Mouse (Mus musculus) bone marrow macrophage, adult 2 months (primary cell): ENCODE measurements around the gene Magoh. TPM values are rescaled to one million over a fixed set of nuclear protein-coding genes. Genes with fewer than 3 reads are reported as not detected.
A peak's percentile ranks its signal among the peaks of the same experiment; 100 is the strongest.

Experiments used
- H3K27ac ChIP-seq: 2 replicates; pipeline ENCODE4 v1.5.1; 2012; ENCODE audit warnings: low read depth, low read length; ENCODE audit not compliant: insufficient read depth
- H3K4me1 ChIP-seq: 2 replicates; pipeline ENCODE4 v1.6.1; 2012; ENCODE audit warnings: low read length; ENCODE audit not compliant: control insufficient read depth, insufficient read depth
- H3K4me3 ChIP-seq: 2 replicates; pipeline ENCODE4 v1.5.1; 2012; ENCODE audit warnings: mild to moderate bottlenecking, low read length, moderate library complexity; ENCODE audit not compliant: insufficient read depth
- CTCF ChIP-seq: IDR thresholded peaks from 2 replicates; pipeline ENCODE4 v1.5.1; 2012; ENCODE audit warnings: low read depth, mild to moderate bottlenecking, low read length, moderate library complexity
- POLR2A ChIP-seq: IDR thresholded peaks from 2 replicates; pipeline ENCODE4 v1.6.1; 2012; ENCODE audit warnings: mild to moderate bottlenecking, low read depth, low read length, borderline replicate concordance
- polyA plus RNA-seq: library from polyadenylated mRNA; stranded (reverse); fragments of >200 nt; gene quantifications from 2 replicates; pipeline ENCODE4 v1.2.4, GENCODE M21; 2012; ENCODE audit not compliant: missing spikeins, insufficient read depth, insufficient read length

The Magoh gene
- polyA plus RNA-seq, 1 experiment = 53.8 TPM

DNA sequence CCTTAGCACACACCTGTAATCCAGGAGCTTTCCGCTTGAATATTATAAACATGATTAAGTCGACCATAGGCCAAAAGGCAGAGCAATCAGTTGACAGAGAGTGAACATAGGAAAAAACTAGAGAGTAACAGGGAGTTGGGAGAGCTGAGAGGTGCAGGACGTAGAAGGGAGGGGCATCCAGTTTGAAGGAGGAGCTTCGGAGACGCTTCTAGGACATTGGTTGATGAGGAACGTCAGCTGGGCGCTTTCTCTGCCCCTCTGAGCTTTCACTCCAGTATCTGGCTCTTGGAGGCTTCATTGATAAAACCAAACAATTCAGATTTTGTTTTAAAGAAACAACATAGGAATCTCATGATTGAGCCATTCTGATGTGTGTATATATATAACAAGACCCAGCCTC, 6.8 kb downstream of the Magoh start:
- no peak for TF ChIP-seq CTCF
- no peak for TF ChIP-seq POLR2A
- H3K27ac ChIP-seq = no peak overlapping the region
- H3K4me1 ChIP-seq = peaks cover 3% of the 10 kb centered on the region; the same call in 1 of the 2 replicates
- no peak overlapping the region for H3K4me3 ChIP-seq

DNA sequence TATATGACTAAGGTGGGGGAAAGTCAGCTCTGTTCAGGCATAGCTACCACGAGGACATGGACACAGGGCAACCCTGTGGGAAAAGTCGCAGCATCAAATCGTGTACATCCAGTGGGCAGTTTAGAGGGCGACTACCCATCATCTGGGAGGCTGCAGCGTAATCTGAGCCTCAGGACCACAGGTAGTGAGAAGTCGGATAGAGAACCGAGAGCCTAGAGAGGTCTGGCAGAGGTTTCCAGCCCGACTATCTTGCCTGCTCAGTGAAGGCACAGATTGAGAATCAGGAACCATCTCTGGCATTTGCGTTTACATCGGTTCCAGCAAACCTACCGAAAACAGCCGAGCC, 9.8 kb downstream of the Magoh start:
- H3K4me3 ChIP-seq = peak overlapping the region; percentile 81
- H3K27ac ChIP-seq = no peak overlapping the region; the same call in 1 of the 2 replicates
- TF ChIP-seq CTCF = no peak
- no peak for TF ChIP-seq POLR2A
- H3K4me1 ChIP-seq = peaks cover 3% of the 10 kb centered on the region; the same call in 1 of the 2 replicates

DNA sequence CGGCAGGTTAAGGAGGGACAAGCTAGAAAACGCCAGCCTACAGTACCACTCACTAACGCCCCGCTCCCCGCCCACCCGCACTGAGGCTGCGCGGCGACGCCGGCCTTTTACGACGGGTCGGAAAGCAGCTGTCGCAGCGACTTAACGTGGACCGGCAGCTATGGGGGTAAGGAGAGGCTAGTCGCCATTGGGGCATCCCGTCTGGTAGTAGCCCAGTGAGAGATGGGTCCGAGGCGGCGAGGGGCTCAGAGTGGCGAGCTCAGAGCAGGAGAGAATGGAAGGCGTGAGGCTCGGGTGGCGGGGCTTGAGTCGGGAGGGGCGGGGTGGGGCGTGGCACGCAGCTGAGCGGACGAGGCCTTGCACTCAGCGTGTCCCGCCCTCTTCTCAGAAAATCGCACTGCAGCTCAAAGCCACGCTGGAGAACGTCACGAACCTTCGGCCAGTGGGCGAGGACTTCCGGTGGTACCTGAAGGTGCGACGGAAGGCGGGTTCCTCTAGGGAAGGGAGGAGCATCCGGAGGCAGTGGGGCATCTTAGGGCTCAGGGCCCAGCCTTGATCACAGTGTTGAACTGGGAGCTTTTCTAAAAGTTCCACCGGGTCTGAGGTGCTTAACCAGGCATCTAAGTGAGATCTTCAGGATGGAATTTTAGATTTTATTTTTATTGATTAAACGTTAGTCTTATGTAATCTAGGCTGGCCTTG, 10.3 kb downstream of the Magoh start, which contains the start of gene 0610037L13Rik:
TSS of gene 0610037L13Rik (plus strand) at position 83 of the 702 bp plus-strand sequence.
- H3K4me1 ChIP-seq = peaks cover 3% of the 10 kb centered on the region; the same call in 1 of the 2 replicates
- peak within 1 kb of the TSS; percentile 63 for H3K27ac ChIP-seq
- TF ChIP-seq CTCF (no peak), POLR2A (0 out of 2 replicates have a peak, but pooled peaks have one; percentile 36)
- H3K4me3 ChIP-seq = peak within 1 kb of the TSS; percentile 81

DNA sequence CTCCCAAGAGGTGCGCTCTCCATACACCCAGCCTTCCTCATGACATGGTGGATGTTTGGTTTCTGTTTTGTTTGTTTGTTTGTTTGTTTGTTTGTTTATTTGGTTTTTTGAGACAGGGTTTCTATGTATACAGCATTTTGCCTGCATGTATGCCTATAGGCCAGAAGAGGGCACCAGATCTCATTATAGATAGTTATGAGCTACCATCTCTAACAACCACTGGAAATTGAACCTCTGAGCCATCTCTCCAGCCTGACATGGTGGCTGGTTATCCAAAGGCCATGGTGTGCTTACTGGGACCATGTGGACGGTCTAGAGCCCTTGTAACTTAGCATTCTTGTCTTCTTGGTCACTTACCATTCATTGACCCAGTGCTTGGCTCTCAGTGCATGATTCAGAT, 13.1 kb downstream of the Magoh start:
- TF ChIP-seq POLR2A = no peak
- no peak for TF ChIP-seq CTCF
- Histone ChIP-seq H3K27ac (no peak overlapping the region), H3K4me3 (no peak overlapping the region), H3K4me1 (peaks cover 3% of the 10 kb centered on the region; the same call in 1 of the 2 replicates)

DNA sequence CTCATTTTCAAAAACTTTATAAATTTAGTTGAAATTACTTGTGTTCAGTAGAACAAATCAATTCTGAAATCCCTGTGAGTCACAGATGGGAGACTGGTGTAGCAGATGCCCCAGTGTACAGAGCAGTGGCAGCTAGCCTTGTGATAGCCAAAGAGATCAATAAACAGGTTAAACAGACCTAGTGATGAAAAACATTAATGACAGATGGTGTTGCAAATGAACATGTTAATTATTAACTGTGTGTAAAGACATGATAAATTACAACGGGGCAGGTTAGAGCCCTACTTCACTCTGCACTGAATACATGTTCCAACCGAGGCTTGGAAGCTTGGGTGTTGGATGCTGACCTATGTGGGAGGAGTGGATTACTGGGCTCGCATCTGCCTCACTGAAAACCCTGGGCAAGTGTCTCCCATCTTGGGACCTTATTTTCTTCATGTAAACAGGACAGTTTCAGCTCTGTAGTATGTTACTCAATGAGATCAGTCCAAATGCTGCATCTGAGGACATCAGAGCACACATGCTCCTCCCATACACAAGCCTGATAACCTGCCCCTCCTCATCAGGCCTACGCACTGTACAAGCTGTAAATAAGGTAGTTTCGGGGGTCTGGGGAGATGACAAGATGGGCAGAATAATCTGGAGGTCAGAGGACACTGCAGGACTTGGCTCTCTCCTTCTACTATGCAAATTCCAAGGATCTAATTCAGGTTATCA, 19.8 kb downstream of the Magoh start:
- TF ChIP-seq POLR2A = no peak
- TF ChIP-seq CTCF = no peak
- peaks cover 6% of the 10 kb centered on the region; the same call in 1 of the 2 replicates for H3K4me1 ChIP-seq
- H3K4me3 ChIP-seq = no peak overlapping the region
- H3K27ac ChIP-seq = no peak overlapping the region

DNA sequence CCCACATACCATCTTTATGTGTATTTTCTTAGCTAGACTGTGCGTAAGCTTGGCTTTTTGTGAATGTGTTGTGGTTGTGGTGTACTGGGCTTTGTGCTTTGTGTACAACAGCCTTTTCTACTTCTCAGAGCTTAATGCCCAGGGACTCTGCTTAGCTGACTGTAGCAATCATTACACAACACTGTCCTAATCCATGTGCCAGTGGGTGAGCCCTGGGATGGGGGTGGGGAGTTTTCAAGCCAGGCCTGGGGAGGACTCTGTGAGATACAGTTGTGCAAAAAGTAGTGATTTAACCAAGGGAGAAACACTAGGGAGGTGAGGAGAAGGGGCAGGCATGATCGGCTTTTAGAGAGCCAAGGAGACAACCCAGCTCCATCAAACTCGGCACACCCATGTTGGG, 20.7 kb downstream of the Magoh start:
- Histone ChIP-seq H3K4me1 (peaks cover 6% of the 10 kb centered on the region; the same call in 1 of the 2 replicates), H3K27ac (no peak overlapping the region), H3K4me3 (no peak overlapping the region)
- TF ChIP-seq POLR2A (no peak), CTCF (no peak)

DNA sequence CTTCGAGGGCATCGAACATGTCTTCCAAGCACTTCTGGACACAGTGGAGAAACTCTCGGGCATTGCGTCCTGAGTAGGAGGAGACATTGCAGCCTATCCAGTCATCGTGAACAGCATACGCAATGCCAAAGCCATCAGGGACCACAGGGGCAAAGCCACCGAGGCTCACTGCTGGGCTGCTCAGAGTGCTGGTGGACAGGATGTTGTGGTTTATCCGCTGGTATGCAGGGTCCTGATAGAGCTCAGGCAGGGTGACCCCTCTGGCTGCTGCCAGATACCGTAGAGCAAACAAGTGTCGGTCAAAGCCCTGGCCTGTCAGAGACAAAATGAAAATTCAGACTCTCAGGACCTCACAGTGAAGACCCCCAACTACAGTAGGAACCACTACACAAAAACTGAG, 24.7 kb downstream of the Magoh start:
- TF ChIP-seq POLR2A = no peak
- no peak for TF ChIP-seq CTCF
- H3K4me3 ChIP-seq = no peak overlapping the region
- peaks cover 6% of the 10 kb centered on the region; the same call in 1 of the 2 replicates for H3K4me1 ChIP-seq
- no peak overlapping the region for H3K27ac ChIP-seq

DNA sequence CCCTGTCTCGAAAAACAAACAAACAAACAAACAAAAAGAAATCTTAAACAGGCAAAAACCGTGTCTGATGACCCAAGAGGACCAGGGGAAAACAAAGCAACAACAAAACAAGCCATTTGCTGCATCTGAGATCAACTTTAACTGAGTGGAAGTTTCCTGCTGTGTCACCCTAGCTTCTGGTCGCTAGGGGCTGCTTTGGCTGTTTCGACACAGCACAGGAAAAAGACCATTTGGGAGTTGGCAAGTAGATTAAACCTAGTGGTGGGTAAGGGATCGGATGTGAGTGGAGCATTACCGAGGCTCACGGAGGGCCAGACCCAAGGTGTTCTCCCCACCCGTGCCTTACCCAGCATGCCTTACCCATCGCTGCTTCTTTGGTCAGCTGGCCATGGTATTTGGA, 27.0 kb downstream of the Magoh start:
- TF ChIP-seq CTCF (no peak), POLR2A (no peak)
- Histone ChIP-seq H3K4me1 (no peaks in the 10 kb centered on the region), H3K27ac (no peak overlapping the region), H3K4me3 (no peak overlapping the region)

DNA sequence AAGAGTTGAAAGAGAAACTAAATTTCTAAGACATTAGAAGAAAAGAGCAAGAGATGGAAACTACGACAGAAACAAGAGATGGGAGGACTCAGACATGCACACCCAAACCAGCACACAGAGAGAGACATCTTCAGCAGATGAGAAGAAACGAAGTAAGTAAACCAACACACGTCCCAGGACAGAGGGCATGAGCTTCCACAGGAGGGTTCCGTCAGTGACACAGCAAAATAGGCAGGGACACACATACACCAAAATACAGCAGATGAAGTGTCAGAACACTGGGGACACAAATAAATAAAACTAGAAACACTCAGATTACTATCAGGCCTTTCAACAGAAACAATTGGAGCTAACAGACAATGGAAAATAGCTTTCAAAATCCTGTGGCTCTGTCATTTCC, 30.5 kb downstream of the Magoh start:
- no peak overlapping the region for H3K27ac ChIP-seq
- TF ChIP-seq CTCF = no peak
- TF ChIP-seq POLR2A = no peak
- no peak overlapping the region for H3K4me3 ChIP-seq
- no peaks in the 10 kb centered on the region for H3K4me1 ChIP-seq

DNA sequence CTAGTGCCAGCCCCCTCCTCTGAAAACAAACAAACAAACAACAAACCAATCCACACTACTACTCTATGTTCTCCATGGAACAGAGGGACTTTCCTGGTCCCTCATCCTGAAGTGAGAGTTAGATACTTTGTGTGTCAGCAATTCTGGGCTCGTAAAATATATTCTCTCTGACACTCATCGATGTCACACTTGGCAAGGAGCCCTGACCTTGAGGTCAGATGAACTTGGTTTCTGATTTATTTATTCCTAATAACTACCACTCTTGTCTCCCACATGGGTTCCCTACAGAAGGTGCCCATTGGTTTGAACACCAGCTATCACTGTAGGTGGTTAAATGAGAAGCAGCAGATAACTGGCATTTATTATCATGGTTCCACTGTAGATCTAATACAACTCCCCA, 40.8 kb downstream of the Magoh start:
- TF ChIP-seq CTCF (no peak), POLR2A (no peak)
- peaks cover 27% of the 10 kb centered on the region for H3K4me1 ChIP-seq
- H3K27ac ChIP-seq = no peak overlapping the region
- H3K4me3 ChIP-seq = no peak overlapping the region
